Mouse (Mus musculus): ENCODE results near the gene Kptn.
A peak's percentile ranks its signal among the peaks of the same experiment; 100 is the strongest.

DNA sequence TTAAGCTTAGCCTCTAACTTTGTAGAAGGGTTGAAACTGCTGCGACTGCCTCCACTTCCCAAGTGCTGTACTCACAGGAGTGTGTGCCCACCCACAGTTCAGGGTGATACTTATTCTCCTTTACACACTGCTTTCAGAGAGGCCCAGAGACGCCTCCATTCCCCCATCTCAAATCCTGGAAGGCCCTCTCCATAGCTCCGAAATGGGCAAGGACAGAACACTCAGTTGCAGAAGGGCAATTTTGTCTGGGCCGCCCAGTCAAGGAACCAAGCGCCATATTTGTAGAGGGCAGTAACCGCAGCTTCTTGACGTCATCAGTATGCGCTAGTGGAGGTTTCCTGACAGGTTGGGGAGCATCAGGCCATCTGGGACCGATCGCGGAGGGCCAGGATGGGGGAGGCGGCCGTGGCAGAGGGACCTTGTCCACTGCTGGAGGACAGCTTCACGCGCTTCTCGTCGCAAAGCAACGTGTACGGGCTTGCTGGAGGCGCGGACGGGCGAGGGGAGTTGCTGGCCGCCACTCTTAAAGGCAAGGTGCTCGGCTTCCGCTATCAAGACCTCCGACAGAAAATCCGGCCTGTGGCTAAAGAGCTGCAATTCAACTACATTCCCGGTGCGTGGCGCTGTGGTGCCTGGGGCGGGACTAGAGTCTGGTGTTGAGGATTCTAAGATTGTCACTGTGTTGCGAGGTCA lies at the start of gene Kptn:
- TF ChIP-seq CTCF (IDR thresholded peaks at IDR 0.05; ENCODE audit: control insufficient read depth, insufficient read depth, low read length) = peak; percentile 80
- peak; percentile 38; the same call in 1 of the 2 replicates for TF ChIP-seq POLR2A (IDR thresholded peaks at IDR 0.05; ENCODE audit: borderline replicate concordance, control insufficient read depth, low read depth, low read length)
